Mouse (Mus musculus) CH12F3 (cell line): Measurements from ENCODE around the gene Ticrr.

ENCODE experiments used
- in situ Hi-C: fragments of 300-500 bp; cut with MboI; formaldehyde crosslinking; loops from 2 replicates; pipeline ENCODE4 v1.14.3; 2020; ENCODE audit warnings: low sequenced_read_pairs

Ticrr gene

DNA sequence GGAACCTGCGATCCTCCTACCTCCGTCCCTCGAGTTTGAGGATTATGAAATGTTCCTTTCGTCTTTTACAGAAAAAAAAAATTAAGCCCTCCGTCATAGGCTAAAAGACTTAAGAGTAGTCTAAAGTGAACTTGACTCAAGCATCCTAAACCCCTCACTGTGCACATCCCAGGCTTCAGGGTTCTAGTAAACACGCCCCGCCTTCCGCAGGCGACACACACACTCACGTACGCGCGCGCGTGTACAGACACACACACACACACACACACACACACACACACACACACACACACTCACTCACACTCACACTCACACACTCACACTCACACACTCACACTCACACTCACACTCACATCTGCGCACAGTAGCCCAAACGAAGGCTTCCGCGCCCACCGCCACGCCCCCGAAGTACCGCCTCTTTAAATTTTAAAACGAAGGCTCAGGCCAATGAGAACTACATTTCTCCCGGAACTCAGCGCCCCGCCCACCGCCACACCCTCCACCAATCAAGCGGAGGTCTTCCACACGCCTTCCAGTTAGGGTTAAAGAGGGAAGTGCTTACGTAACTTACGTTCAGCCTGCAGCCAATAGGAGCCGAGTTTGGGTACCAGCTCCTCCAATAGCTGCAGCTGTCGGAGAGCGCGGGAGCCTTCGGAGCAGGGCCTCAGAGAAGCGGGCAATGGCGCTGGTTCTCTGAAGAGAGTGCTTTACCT is at the start of gene Ticrr:
TSS of gene Ticrr (plus strand) at position 619 of the 713 bp plus-strand sequence.
- in situ Hi-C loops: no loop called here

GRCm38 (mm10) chr7:79611901-79612300 is 48.1 kb upstream of the Ticrr start:
- in situ Hi-C loops: no loop called here

DNA sequence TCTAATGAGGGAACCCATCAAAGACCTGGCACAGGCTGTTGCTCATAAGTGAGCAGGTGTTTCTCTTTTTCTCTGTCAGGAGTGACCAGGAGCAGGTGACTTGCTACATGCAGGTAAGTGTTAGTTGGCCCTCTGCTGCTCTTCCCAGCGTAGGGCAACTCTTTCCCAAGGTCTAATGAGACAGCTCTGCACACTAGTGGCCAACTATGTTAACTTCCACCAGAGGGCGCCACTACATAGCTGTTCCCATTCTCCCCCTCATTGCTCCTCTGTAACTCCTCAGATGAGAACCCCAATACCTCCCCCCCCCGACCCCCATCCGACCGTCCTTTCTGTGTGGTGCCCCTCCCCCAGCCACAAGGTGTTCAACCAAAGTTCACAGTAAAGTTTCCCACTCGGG is 47.2 kb upstream of the Ticrr start:
- in situ Hi-C loops: no loop called here

- in situ Hi-C loops: no loop called here
Observed at GRCm38 (mm10) chr7:79613314-79613713, 46.7 kb upstream of the Ticrr start.

DNA sequence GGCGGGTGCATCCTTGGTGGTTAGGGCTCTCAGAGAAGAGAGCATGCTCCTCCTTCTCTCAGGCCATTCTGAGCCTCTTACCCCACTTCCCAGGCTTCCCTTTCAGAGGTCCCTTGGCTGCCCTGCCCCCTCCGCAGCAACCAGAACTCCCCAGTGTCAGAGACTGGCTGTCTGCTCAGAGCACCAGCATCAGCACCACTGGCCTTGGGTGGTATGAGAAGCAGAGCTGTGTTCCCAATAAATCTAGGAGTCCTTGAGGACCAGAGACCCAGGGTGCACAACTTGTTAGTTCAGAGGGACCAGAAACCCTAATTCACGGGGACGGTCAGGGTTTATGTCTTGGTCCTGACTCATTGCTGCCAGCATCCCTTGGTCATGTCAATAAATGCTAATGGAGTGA is 45.0 kb upstream of the Ticrr start:
- in situ Hi-C loops: no loop called here

DNA sequence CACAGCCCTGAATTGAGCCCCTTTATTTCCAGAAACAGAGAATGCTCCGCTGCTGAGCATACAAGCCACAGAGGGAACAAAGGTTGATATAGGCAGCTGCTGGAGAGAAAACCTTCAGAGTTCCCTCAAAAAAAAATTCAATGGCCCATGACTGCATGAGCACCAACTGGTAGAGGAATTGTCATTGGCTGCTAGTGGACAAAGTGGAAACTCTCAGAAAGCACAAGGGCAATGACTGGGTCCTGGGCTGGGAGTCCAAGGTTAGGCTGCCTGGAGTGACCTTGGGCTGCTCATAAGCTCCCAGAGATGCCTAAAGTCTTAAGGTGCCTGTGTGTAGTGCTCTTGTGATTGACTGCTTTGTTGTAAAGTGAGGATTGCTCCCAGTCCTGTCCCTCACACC is 44.1 kb upstream of the Ticrr start:
- in situ Hi-C loops: no loop called here

DNA sequence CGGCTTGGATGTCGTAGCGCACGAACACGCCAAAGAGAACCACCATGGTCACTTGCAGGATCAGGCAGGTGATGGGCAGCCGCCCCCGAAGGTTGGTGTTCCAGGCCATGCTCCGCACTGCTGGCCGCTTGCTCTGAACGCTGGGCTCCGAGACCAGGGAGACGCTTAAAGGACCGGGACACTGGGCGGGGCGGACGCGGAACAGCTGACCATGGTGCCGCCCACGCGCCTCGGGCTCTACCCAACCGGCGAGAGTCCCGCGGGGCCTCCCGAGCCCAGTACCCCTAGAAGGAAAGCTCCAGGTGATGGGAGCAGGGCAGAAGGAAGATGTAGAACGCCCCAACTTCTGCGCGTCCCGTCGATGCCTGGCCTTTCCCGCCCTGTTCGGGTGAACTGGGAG is 42.6 kb upstream of the Ticrr start, which contains the start of gene Rhcg:
TSS of gene Rhcg (minus strand) at position 240 of the 400 bp plus-strand sequence.
- in situ Hi-C loops: no loop called here

GRCm38 (mm10) chr7:79619493-79619892 is 40.5 kb upstream of the Ticrr start:
- in situ Hi-C loops: no loop called here

DNA sequence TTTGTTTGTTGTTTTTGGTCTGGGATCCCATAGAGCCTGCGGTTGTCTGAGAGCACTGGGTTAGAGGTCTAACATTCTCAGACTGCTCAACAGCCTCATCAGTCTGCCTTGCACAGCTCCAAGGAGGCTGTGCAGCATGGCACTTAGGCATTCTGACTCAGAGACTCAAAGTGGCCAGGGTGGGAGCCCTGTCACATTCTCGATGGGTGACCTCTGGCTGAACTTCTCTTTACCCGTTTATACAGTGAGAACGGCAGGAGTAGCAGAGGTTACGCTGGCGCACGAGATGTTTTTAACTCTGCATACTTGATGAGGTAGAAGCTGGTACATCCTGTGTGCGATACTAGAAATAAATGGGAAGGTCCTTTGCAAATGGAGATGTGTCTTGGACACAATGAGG is 36.9 kb upstream of the Ticrr start:
- in situ Hi-C loops: no loop called here

DNA sequence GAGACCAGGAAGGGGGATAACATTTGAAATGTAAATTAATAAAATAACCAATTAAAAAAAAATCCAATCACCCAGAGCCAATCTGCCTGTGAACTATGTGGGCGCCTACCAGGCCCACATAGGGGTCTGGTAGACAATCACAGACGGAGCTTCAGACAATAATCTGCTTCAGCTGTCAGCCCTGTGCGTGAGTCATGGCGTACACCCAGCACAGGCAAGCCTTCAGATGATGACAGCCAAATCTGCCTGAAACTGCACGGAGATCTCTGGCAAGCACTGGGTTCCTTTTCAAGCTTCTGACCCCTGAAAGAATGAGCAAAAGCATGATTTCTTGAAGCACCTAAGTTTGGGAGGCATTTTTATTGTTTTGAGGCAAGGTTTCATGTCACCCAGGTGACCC is 33.8 kb upstream of the Ticrr start:
- in situ Hi-C loops: no loop called here

DNA sequence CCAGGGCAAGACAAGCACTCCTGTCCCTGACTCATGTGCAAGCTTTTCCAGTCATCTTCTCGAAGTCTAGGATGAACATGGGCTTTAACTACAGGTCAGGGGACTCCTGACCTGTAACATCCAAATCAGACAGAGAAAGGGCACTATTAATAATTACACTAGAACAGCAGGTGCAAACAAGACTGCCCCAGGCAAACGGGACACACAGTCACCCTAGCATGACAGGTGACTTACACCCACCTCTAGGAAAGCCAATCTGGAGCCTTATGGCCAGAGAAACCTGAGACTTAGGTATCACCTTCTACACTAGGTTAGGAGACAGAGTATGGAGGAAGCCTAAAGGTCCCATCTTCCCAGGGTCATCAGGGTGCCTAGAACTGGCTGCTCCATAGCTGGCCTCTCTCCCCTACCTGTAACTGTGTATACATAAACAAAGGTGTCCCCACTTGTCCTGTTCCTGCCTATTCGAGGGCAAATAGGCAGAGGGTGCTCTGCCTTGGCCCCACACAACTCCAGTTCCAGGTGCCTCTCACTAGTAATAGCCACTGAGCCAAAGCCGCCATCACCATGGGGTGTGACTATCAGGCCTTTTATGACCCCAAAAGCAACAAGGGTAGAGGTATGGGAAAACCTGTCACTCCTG is 31.6 kb upstream of the Ticrr start:
- in situ Hi-C loops: no loop called here

- in situ Hi-C loops: no loop called here
Observed at GRCm38 (mm10) chr7:79631773-79632348, 28.1 kb upstream of the Ticrr start.

DNA sequence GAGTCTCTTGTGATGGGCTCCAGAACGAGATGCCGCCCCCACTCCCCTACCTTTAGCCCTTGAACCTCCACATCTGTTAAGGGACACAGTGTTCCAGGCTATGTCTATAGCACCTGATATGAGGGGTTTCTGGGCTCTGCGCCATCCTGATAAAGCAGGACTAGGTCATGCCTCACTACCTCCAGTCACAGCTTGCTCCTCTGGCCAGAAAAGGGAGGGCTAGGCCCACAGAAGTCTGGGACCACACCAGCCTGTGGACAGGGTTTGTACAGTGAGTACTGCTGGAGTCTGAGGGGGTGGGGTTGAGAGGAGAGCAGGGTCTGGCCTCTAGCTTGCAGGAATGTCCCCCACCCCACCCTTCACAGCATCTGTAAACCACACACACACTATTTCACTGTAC is 12.8 kb upstream of the Ticrr start:
- in situ Hi-C loops: no loop called here

DNA sequence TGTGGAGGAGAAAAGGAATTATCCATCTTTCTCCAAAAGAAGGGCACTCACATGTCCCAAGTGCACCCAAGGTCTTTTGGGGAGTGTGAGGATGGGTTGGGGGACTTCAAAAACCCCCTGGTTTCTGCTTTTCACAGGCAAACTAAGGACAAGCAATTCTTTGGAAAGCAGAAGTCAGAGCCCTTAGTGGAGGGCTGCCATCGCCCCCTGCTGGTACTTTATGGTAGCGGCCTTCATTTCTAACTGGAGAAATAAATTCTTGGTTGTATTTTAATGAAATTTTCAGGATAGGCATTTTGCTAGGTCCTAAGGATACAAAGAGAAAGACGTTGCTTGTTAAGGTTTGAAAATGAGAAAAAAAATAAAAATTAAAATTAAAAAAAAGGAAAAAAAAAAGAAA is 11.0 kb upstream of the Ticrr start:
- in situ Hi-C loops: no loop called here

GRCm38 (mm10) chr7:79654185-79654584 is 5.8 kb upstream of the Ticrr start:
- in situ Hi-C loops: no loop called here

- in situ Hi-C loops: no loop called here
Observed at GRCm38 (mm10) chr7:79654586-79654985, 5.4 kb upstream of the Ticrr start.

DNA sequence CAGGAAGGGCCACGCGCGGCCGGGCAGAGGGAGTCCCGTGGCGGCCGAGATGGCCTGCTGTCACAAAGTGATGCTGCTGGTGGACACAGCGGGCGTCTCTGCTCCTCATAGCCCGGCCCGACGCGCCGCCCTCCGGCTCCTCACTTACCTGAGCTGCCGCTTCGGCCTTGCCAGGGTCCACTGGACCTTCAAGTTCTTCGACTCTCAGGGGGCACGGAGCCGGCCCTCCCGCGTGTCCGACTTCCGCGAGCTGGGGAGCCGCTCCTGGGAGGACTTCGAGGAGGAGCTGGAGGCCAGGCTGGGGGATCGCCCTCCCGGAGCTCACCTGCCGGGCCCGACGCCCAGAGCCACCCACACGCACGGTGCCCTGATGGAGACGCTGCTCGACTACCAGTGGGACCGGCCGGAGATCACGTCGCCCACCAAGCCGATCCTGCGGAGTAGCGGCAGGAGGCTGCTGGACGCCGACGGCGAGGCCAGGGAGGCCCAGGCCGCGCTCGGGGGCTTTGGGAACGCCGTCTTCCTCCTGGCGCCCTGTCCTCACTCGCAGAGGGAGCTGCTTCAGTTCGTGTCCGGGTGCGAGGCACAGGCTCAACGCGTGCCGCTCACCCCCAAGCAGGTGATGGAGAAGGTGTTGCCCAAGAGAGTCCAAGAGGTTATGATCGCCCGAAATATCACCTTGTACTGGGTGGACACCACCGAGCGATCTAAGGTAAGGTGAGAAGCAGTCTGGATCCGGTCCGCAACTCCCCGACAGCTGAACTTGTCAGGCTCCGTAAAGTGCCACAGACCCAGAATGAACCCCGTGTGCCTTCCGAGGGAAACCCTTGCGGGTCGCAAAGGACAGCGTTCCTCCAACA is 525 bp downstream of the Ticrr start:
- in situ Hi-C loops: no loop called here

GRCm38 (mm10) chr7:79661253-79661890 is 1.4 kb downstream of the Ticrr start:
- in situ Hi-C loops: no loop called here

DNA sequence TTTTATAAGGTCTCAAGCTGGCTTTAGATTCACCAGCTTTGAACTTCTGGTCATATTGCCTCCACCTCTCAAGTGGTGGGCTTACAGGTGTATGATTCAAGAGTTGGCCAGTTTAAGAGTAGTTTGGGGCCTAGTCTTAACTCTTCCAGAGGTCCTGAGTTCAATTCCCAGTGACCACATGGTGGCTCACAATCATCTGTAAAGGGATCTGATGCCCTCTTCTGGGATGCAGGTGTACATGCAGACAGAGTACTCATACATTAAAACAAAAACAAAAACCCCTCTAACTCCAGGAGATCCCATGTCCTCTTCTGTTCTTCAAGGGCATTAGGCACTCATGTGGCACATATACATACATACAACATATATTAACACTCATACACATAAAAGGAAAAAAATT is 6.7 kb downstream of the Ticrr start:
- in situ Hi-C loops: no loop called here

GRCm38 (mm10) chr7:79670900-79671604 is 11.1 kb downstream of the Ticrr start:
- in situ Hi-C loops: no loop called here
